Mouse (Mus musculus) forebrain, postnatal 0 days (tissue): Measurements from ENCODE around the gene Bpnt1. TPM values are rescaled to one million over a fixed set of nuclear protein-coding genes. Genes with fewer than 3 reads are reported as not detected.
"Not testable (repeated sequence)": the region's sequence is repeated elsewhere in the genome, so short reads cannot be mapped to it uniquely, and the experiment has no call there.

Source experiments
- ATAC-seq: fragments of 200-750 bp; cut with Nextera tagmentation; 2 replicates; pipeline ENCODE4 v1.8.0; 2017; ENCODE audit warnings: mild to moderate bottlenecking, moderate library complexity
- DNase-seq: peaks from one replicate; pipeline ENCODE4 v3.0.0-alpha.2; 2015
- H3K27ac ChIP-seq: fragments of 300-500 bp; sonication (generic); 2 replicates; pipeline ENCODE4 v1.5.1; 2014; ENCODE audit warnings: low read depth, mild to moderate bottlenecking, antibody characterized with exemption, low read length, moderate library complexity, mixed read lengths
- H3K27me3 ChIP-seq: fragments of 300-500 bp; sonication (generic); 2 replicates; pipeline ENCODE4 v1.6.1; 2014; ENCODE audit warnings: mild to moderate bottlenecking, low read length, mixed read lengths; ENCODE audit not compliant: insufficient read depth
- H3K36me3 ChIP-seq: fragments of 300-500 bp; sonication (generic); 2 replicates; pipeline ENCODE4 v1.6.1; 2014; ENCODE audit warnings: mild to moderate bottlenecking, moderate library complexity; ENCODE audit not compliant: insufficient read depth
- H3K4me1 ChIP-seq: fragments of 300-500 bp; sonication (generic); 2 replicates; pipeline ENCODE4 v1.6.1; 2014; ENCODE audit warnings: antibody characterized with exemption; ENCODE audit not compliant: insufficient read depth
- H3K4me2 ChIP-seq: fragments of 300-500 bp; sonication (generic); 2 replicates; pipeline ENCODE4 v1.6.1; 2014; ENCODE audit warnings: low read depth, mild to moderate bottlenecking, moderate library complexity
- H3K4me3 ChIP-seq: fragments of 300-500 bp; sonication (generic); 2 replicates; pipeline ENCODE4 v1.5.1; 2014; ENCODE audit warnings: low read depth, low read length, mixed read lengths
- H3K9ac ChIP-seq: fragments of 300-500 bp; sonication (generic); 2 replicates; pipeline ENCODE4 v1.6.1; 2014; ENCODE audit warnings: mild to moderate bottlenecking
- H3K9me3 ChIP-seq: fragments of 300-500 bp; sonication (generic); 2 replicates; pipeline ENCODE4 v1.6.1; 2016; ENCODE audit warnings: low read length
- CTCF ChIP-seq: sonication (generic); IDR thresholded peaks from 2 replicates; pipeline ENCODE4 v1.5.1; 2016; ENCODE audit warnings: antibody characterized with exemption, control low read depth, low read depth
- WGBS: fragments of 180-500 bp; shearing (Covaris S2); extraction: QIAGEN DNeasy Blood & Tissue Kit; methylation state at CpG from one replicate; pipeline ENCODE4 v1.1.7; 2014; 5-methylcytosine and 5-hydroxymethylcytosine counted together
- polyA plus RNA-seq: library from polyadenylated mRNA; unstranded; fragments of >200 nt; fragmentation: Nextera tagmentation; extraction: Ambion mirVana; gene quantifications from 2 replicates; pipeline ENCODE4 v1.2.1, GENCODE M21; 2015
- total RNA-seq: library from RNA; depleted of rRNA; stranded (reverse); fragments of >200 nt; gene quantifications from 2 replicates; pipeline ENCODE4 v1.2.3, GENCODE M21; 2014

Gene Bpnt1
- total and polyA plus RNA-seq, 2 experiments from 2014 or later = 48.4 to 75.0 TPM

GRCm38 (mm10) chr1:185308334-185308733, 23.6 kb upstream of the Bpnt1 start:
- ATAC-seq (no peak), DNase-seq (no peak)
- TF ChIP-seq CTCF = no peak
- Histone ChIP-seq H3K4me3 (no peak overlapping the region), H3K4me1 (no peaks in the 10 kb centered on the region), H3K27me3 (no peaks in the 10 kb centered on the region), H3K36me3 (peaks cover 24% of the 10 kb centered on the region), H3K9me3 (no peaks in the 10 kb centered on the region), H3K27ac (no peak overlapping the region), H3K4me2 (no peak overlapping the region), H3K9ac (no peak overlapping the region)
- 98% methylated on average over 2 of the region's 2 CpGs for WGBS

GRCm38 (mm10) chr1:185308908-185309307, 23.0 kb upstream of the Bpnt1 start:
- no peak overlapping the region for H3K4me3 ChIP-seq
- no peak for DNase-seq
- H3K36me3 ChIP-seq = peaks cover 30% of the 10 kb centered on the region
- no peaks in the 10 kb centered on the region for H3K9me3 ChIP-seq
- H3K9ac ChIP-seq = no peak overlapping the region
- WGBS = 82% methylated on average over 4 of the region's 4 CpGs
- ATAC-seq = no peak
- no peaks in the 10 kb centered on the region for H3K4me1 ChIP-seq
- no peaks in the 10 kb centered on the region for H3K27me3 ChIP-seq
- no peak overlapping the region for H3K4me2 ChIP-seq
- H3K27ac ChIP-seq = no peak overlapping the region
- TF ChIP-seq CTCF = no peak

- Histone ChIP-seq H3K4me1 (no peaks in the 10 kb centered on the region), H3K36me3 (peaks cover 47% of the 10 kb centered on the region), H3K9me3 (no peaks in the 10 kb centered on the region), H3K4me2 (no peak overlapping the region), H3K27me3 (no peaks in the 10 kb centered on the region), H3K9ac (no peak overlapping the region), H3K4me3 (no peak overlapping the region), H3K27ac (no peak overlapping the region)
- WGBS = 93% methylated on average over 9 of the region's 9 CpGs
- ATAC-seq (no peak), DNase-seq (no peak)
- no peak for TF ChIP-seq CTCF
Observed at GRCm38 (mm10) chr1:185311949-185312348, 20.0 kb upstream of the Bpnt1 start.

GRCm38 (mm10) chr1:185314546-185314945, 17.4 kb upstream of the Bpnt1 start:
- no peaks in the 10 kb centered on the region for H3K27me3 ChIP-seq
- DNase-seq = no peak
- no peak overlapping the region for H3K27ac ChIP-seq
- no peaks in the 10 kb centered on the region for H3K4me1 ChIP-seq
- peaks cover 54% of the 10 kb centered on the region for H3K36me3 ChIP-seq
- TF ChIP-seq CTCF = no peak
- H3K4me2 ChIP-seq = no peak overlapping the region
- no peak overlapping the region for H3K9ac ChIP-seq
- H3K9me3 ChIP-seq = no peaks in the 10 kb centered on the region
- no peak overlapping the region for H3K4me3 ChIP-seq
- no peak for ATAC-seq
- 92% methylated on average over 4 of the region's 4 CpGs for WGBS

- ATAC-seq (no peak; the same call in 1 of the 2 replicates), DNase-seq (no peak)
- no peaks in the 10 kb centered on the region for H3K9me3 ChIP-seq
- H3K4me3 ChIP-seq = no peak overlapping the region
- H3K9ac ChIP-seq = no peak overlapping the region
- no peaks in the 10 kb centered on the region for H3K27me3 ChIP-seq
- H3K36me3 ChIP-seq = peaks cover 64% of the 10 kb centered on the region
- no peak overlapping the region for H3K27ac ChIP-seq
- no peak overlapping the region for H3K4me2 ChIP-seq
- WGBS = 83% methylated on average over 16 of the region's 16 CpGs
- TF ChIP-seq CTCF = 0 out of 2 replicates have a peak, but pooled peaks have one; percentile 11
- no peaks in the 10 kb centered on the region for H3K4me1 ChIP-seq
Observed at GRCm38 (mm10) chr1:185315846-185316568, 15.9 kb upstream of the Bpnt1 start.

- peak overlapping the region; percentile 76 for H3K4me2 ChIP-seq
- peaks cover 33% of the 10 kb centered on the region for H3K36me3 ChIP-seq
- not testable (repeated sequence) for H3K27ac ChIP-seq, ATAC-seq, H3K27me3 ChIP-seq, H3K9me3 ChIP-seq, DNase-seq
- 55% methylated on average over 3 of the region's 3 CpGs for WGBS
- H3K4me3 ChIP-seq = peak overlapping the region; percentile 82; the same call in 1 of the 2 replicates
- peaks cover 18% of the 10 kb centered on the region for H3K4me1 ChIP-seq
- H3K9ac ChIP-seq = 0 out of 2 replicates have a peak overlapping the region, but pooled peaks have one; percentile 78
Observed at GRCm38 (mm10) chr1:185327754-185328345, 4.1 kb upstream of the Bpnt1 start.

GRCm38 (mm10) chr1:185328721-185329610, 3.0 kb upstream of the Bpnt1 start, which contains the start of gene Iars2:
TSS of gene Iars2 (minus strand) at chr1:185329396.
- H3K9ac ChIP-seq = peak within 1 kb of the TSS; percentile 78
- H3K9me3 ChIP-seq = no peaks in the 10 kb centered on the region
- peak within 1 kb of the TSS; percentile 76 for H3K4me2 ChIP-seq
- H3K4me1 ChIP-seq = peaks cover 20% of the 10 kb centered on the region
- peak within 1 kb of the TSS; percentile 82 for H3K4me3 ChIP-seq
- H3K27ac ChIP-seq = peak within 1 kb of the TSS; percentile 95
- DNase-seq = peak; percentile 94
- ATAC-seq = peak; percentile 93
- WGBS = 2% methylated on average over 76 of the region's 76 CpGs
- no peak for TF ChIP-seq CTCF
- peaks cover 23% of the 10 kb centered on the region for H3K36me3 ChIP-seq
- H3K27me3 ChIP-seq = no peaks in the 10 kb centered on the region
